Comparison of ENCODE assay signal across 13 mouse cellular contexts in the genomic region with DNA sequence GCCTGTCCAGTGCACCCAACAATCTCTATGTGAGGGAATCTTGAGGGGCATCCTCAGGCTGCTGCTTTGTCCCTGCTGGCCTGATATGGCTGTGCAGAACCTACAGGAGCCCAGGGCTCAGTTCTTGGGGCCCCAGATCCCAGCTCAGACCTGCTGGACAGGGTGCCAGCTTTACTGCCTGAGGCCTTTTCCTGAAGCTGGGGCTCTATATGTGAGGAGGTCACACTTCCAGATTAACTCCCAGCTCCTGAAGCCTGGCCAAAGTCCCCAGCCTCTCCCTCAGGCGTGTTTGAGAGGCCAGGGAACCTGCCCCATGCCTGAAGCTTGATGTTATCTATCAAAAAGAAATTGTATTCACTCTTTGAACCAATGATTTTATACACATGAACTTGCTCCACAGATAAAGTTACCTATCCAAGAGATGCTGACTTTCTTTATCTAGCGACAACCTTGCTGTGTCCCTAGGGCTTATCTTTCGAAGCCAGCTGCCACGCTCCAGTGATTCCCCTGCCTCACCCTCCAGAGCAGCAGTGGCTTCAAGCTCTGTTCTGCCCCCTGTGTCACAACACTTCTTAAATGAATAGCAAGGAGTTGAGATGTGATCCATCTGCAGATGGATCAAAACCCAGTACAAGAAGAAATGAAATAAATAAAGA.
DNase-seq lines count a peak whose midpoint lies in the region; ATAC-seq and TF ChIP-seq lines count a peak whose summit lies in the region.
"Had no signal": no experiment of that assay in that cellular context is flagged by ENCODE, and none has a peak within 500 bp of the region (broad histone marks: within the 10 kb centered on the region; RNA-seq: fewer than 3 reads in every experiment).

No protein-coding gene starts in this region.

- no peaks in the 10 kb centered on the region for H3K79me2 ChIP-seq in heart, adult 2 months (replicated peaks; ENCODE audit: control insufficient read depth, insufficient read depth, low read length)

- H3K27ac ChIP-seq in heart, embryonic 12.5 days (ENCODE audit: poor library complexity, severe bottlenecking) = peak overlapping the region; percentile 89
- H3K27ac ChIP-seq in heart, adult 2 months = no peak overlapping the region
- H3K27ac ChIP-seq in liver, embryonic 15.5 days (replicated peaks) = no peak overlapping the region
- H3K27ac ChIP-seq: hindbrain, embryonic 15.5 days; neural tube, embryonic 13.5 days had no signal

- TF ChIP-seq CTCF in heart, adult 2 months (IDR thresholded peaks at IDR 0.05) = no peak

- DNase-seq in heart, adult 2 months = no peak
- peak; percentile 17 for DNase-seq in urinary bladder, postnatal 14 days (ENCODE audit: low spot score)
- DNase-seq in urinary bladder, adult 18-20 months (ENCODE audit: low spot score in 2 of 2) = no peak
- DNase-seq in right cerebral cortex, postnatal 4 days = no peak
- DNase-seq: adrenal gland, postnatal 36 days; cerebellum, postnatal 10 days; layer of hippocampus, adult 9-11 months had no signal

- H3K4me2 ChIP-seq in heart, embryonic 12.5 days = no peak overlapping the region
- no peak overlapping the region for H3K4me2 ChIP-seq in liver, embryonic 15.5 days
- H3K4me2 ChIP-seq: hindbrain, embryonic 15.5 days; neural tube, embryonic 13.5 days had no signal

- TF ChIP-seq POLR2A in heart, adult 2 months (IDR thresholded peaks at IDR 0.05; ENCODE audit: insufficient read depth, low read depth, low read length) = no peak

- intact Hi-C loops in heart, adult 2 months (cut with DNase I) = no loop called here

- peak; percentile 77 for ATAC-seq in heart, embryonic 12.5 days (ENCODE audit: insufficient number of reproducible peaks, low FRiP score)
- peak; percentile 59; the same call in 1 of the 2 replicates for ATAC-seq in liver, embryonic 15.5 days (ENCODE audit: insufficient read depth)
- no peak for ATAC-seq in granulocyte monocyte progenitor cell, adult 5-6 weeks (replicated peaks; ENCODE audit: poor library complexity, severe bottlenecking)
- no peak for ATAC-seq in cerebellum, adult (ENCODE audit: insufficient number of reproducible peaks, low FRiP score, low TSS enrichment)

- H3K36me3 ChIP-seq in heart, embryonic 12.5 days = no peaks in the 10 kb centered on the region
- H3K36me3 ChIP-seq in heart, adult 2 months (ENCODE audit: control insufficient read depth, insufficient read depth, low read length) = no peaks in the 10 kb centered on the region
- no peaks in the 10 kb centered on the region for H3K36me3 ChIP-seq in liver, embryonic 15.5 days (replicated peaks)
- H3K36me3 ChIP-seq: hindbrain, embryonic 15.5 days; neural tube, embryonic 13.5 days had no signal

- H3K9me3 ChIP-seq in heart, embryonic 12.5 days (replicated peaks) = no peaks in the 10 kb centered on the region
- H3K9me3 ChIP-seq in liver, embryonic 15.5 days (replicated peaks) = no peaks in the 10 kb centered on the region
- H3K9me3 ChIP-seq: hindbrain, embryonic 15.5 days; neural tube, embryonic 13.5 days had no signal

- WGBS in heart, embryonic 12.5 days = 25% methylated on average over 4 of the region's 4 CpGs
- WGBS in heart, adult 2 months = 76% methylated on average over 4 of the region's 4 CpGs
- WGBS in liver, embryonic 15.5 days (ENCODE audit: insufficient replicate concordance) = 11% methylated on average over 4 of the region's 4 CpGs

- TF ChIP-seq EP300 in heart, adult 2 months (IDR thresholded peaks at IDR 0.05; ENCODE audit: insufficient read depth, low read depth, low read length) = no peak

- H3K9ac ChIP-seq in heart, embryonic 12.5 days = peak overlapping the region; percentile 7
- no peak overlapping the region for H3K9ac ChIP-seq in heart, adult 2 months (ENCODE audit: low read depth, low read length)
- no peak overlapping the region for H3K9ac ChIP-seq in liver, embryonic 15.5 days
- H3K9ac ChIP-seq: hindbrain, embryonic 15.5 days; neural tube, embryonic 13.5 days had no signal

- no peaks in the 10 kb centered on the region for H3K27me3 ChIP-seq in heart, embryonic 12.5 days (replicated peaks)
- no peaks in the 10 kb centered on the region for H3K27me3 ChIP-seq in heart, adult 2 months (ENCODE audit: control insufficient read depth, insufficient read depth, low read length)
- peaks cover 15% of the 10 kb centered on the region for H3K27me3 ChIP-seq in liver, embryonic 15.5 days
- H3K27me3 ChIP-seq: hindbrain, embryonic 15.5 days; neural tube, embryonic 13.5 days had no signal

- H3K4me3 ChIP-seq in heart, embryonic 12.5 days = no peak overlapping the region
- H3K4me3 ChIP-seq in heart, adult 2 months = no peak overlapping the region
- no peak overlapping the region for H3K4me3 ChIP-seq in liver, embryonic 15.5 days (replicated peaks)
- H3K4me3 ChIP-seq: hindbrain, embryonic 15.5 days; neural tube, embryonic 13.5 days had no signal

- H3K4me1 ChIP-seq in heart, embryonic 12.5 days (replicated peaks) = peaks cover 98% of the 10 kb centered on the region
- H3K4me1 ChIP-seq in heart, adult 2 months (ENCODE audit: control insufficient read depth, insufficient read depth, low read length) = peaks cover 16% of the 10 kb centered on the region
- H3K4me1 ChIP-seq in liver, embryonic 15.5 days (replicated peaks) = peaks cover 23% of the 10 kb centered on the region

Comparison
In these comparisons a context has a peak if more than half of its experiments do, and no peak if none do; other contexts are left out.
1. ATAC-seq: peak in heart, embryonic 12.5 days (single experiment) and liver, embryonic 15.5 days (single experiment); none in granulocyte monocyte progenitor cell, adult 5-6 weeks (single experiment) and cerebellum, adult (single experiment).